In genomic region chr2:30417595-30418165, GRCm38 (mm10) we compare ENCODE assay signal across 9 mouse cellular contexts. TPM values are rescaled to one million over a fixed set of nuclear protein-coding genes. Genes with fewer than 3 reads are reported as not detected.
A peak's percentile ranks its signal among the peaks of the same experiment; 100 is the strongest.
DNase-seq lines count a peak whose midpoint lies in the region; ATAC-seq lines count a peak whose summit lies in the region.
"Had no signal": no experiment of that assay in that cellular context is flagged by ENCODE, and none has a peak within 500 bp of the region (broad histone marks: within the 10 kb centered on the region; RNA-seq: fewer than 3 reads in every experiment).

No protein-coding gene starts in this region.

- no peak for DNase-seq in kidney, adult 18-20 months
- peak; percentile 41 for DNase-seq in MEL-GATA-1-ER (ENCODE audit: extremely low read depth, low read depth)
- DNase-seq in liver, embryonic 13.5 days: peak; percentile 50
- no peak for DNase-seq in gastrocnemius, adult 8-10 months (ENCODE audit: low spot score in 2 of 2)
- no peak for DNase-seq in gastrocnemius, postnatal 4 days (ENCODE audit: low spot score in 2 of 2)
- DNase-seq in urinary bladder, postnatal 4 days (ENCODE audit: low spot score in 2 of 2): no peak
- DNase-seq: cerebellum, adult 9-10 months had no signal

- ATAC-seq in kidney, embryonic 15.5 days (replicated peaks; ENCODE audit: low FRiP score): no peak
- no peak for ATAC-seq in embryonic facial prominence, embryonic 12.5 days (ENCODE audit: insufficient number of reproducible peaks, insufficient read depth, low FRiP score, low TSS enrichment)
- peak; percentile 75 for ATAC-seq in liver, embryonic 13.5 days (ENCODE audit: low read depth)

- no peak overlapping the region for H3K9ac ChIP-seq in kidney, embryonic 15.5 days
- H3K9ac ChIP-seq in embryonic facial prominence, embryonic 12.5 days: no peak overlapping the region
- H3K9ac ChIP-seq in liver, embryonic 13.5 days: peak overlapping the region; percentile 100

- peak overlapping the region; percentile 90 for H3K4me2 ChIP-seq in kidney, embryonic 15.5 days
- H3K4me2 ChIP-seq in embryonic facial prominence, embryonic 12.5 days (replicated peaks): peak overlapping the region; percentile 38; the same call in 1 of the 2 replicates
- peak overlapping the region; percentile 85 for H3K4me2 ChIP-seq in liver, embryonic 13.5 days

- WGBS in kidney, embryonic 15.5 days: 57% methylated on average over 5 of the region's 5 CpGs
- 74% methylated on average over 5 of the region's 5 CpGs for WGBS in embryonic facial prominence, embryonic 12.5 days
- WGBS in liver, embryonic 13.5 days (ENCODE audit: insufficient replicate concordance): 21% methylated on average over 5 of the region's 5 CpGs

- H3K4me1 ChIP-seq in kidney, embryonic 15.5 days: peaks cover 58% of the 10 kb centered on the region
- H3K4me1 ChIP-seq in embryonic facial prominence, embryonic 12.5 days: peaks cover 28% of the 10 kb centered on the region
- H3K4me1 ChIP-seq in liver, embryonic 13.5 days (replicated peaks): peaks cover 69% of the 10 kb centered on the region

- H3K27ac ChIP-seq in kidney, embryonic 15.5 days: peak overlapping the region; percentile 82; the same call in 1 of the 2 replicates
- peak overlapping the region; percentile 92 for H3K27ac ChIP-seq in embryonic facial prominence, embryonic 12.5 days
- H3K27ac ChIP-seq in liver, embryonic 13.5 days: peak overlapping the region; percentile 96

- H3K4me3 ChIP-seq in kidney, embryonic 15.5 days (replicated peaks): peak overlapping the region; percentile 6; the same call in 1 of the 2 replicates
- no peak overlapping the region for H3K4me3 ChIP-seq in embryonic facial prominence, embryonic 12.5 days
- peak overlapping the region; percentile 100 for H3K4me3 ChIP-seq in liver, embryonic 13.5 days (replicated peaks)

- peaks cover 8% of the 10 kb centered on the region for H3K36me3 ChIP-seq in kidney, embryonic 15.5 days
- no peaks in the 10 kb centered on the region for H3K36me3 ChIP-seq in embryonic facial prominence, embryonic 12.5 days
- H3K36me3 ChIP-seq in liver, embryonic 13.5 days: peaks cover 37% of the 10 kb centered on the region

- no peaks in the 10 kb centered on the region for H3K9me3 ChIP-seq in kidney, embryonic 15.5 days (replicated peaks)
- H3K9me3 ChIP-seq in embryonic facial prominence, embryonic 12.5 days: no peaks in the 10 kb centered on the region
- no peaks in the 10 kb centered on the region for H3K9me3 ChIP-seq in liver, embryonic 13.5 days (replicated peaks)

- H3K27me3 ChIP-seq in kidney, embryonic 15.5 days: no peaks in the 10 kb centered on the region
- no peaks in the 10 kb centered on the region for H3K27me3 ChIP-seq in embryonic facial prominence, embryonic 12.5 days
- no peaks in the 10 kb centered on the region for H3K27me3 ChIP-seq in liver, embryonic 13.5 days

RNA-seq across cellular contexts. Expression of gene Ptpa, which starts 1.8 kb away (rescaled TPM):
- polyA plus RNA-seq in kidney, embryonic 15.5 days (2015; fragmentation: Nextera tagmentation; extraction: Ambion mirVana): 162 and 175 TPM in 2 replicates
- polyA plus RNA-seq in embryonic facial prominence, embryonic 12.5 days (2016; fragmentation: Nextera tagmentation; extraction: Ambion mirVana): 140 and 145 TPM in 2 replicates
- polyA plus RNA-seq in liver, embryonic 13.5 days (2015; fragmentation: Nextera tagmentation; extraction: Ambion mirVana): 142 and 147 TPM in 2 replicates
- total RNA-seq in gastrocnemius, adult 8-10 months (2022): 10 to 100 TPM; 55.6 to 70.0 (median 63.9) TPM
- 100 to 1,000 TPM; 122 to 132 TPM for total RNA-seq in gastrocnemius, postnatal 4 days (2021)

RNA-seq across cellular contexts. Expression of gene Crat, which starts 2.1 kb away (rescaled TPM):
- polyA plus RNA-seq in kidney, embryonic 15.5 days (2015; fragmentation: Nextera tagmentation; extraction: Ambion mirVana): 27.2 and 30.9 TPM in 2 replicates
- polyA plus RNA-seq in embryonic facial prominence, embryonic 12.5 days (2016; fragmentation: Nextera tagmentation; extraction: Ambion mirVana): 23.8 and 26.9 TPM in 2 replicates
- polyA plus RNA-seq in liver, embryonic 13.5 days (2015; fragmentation: Nextera tagmentation; extraction: Ambion mirVana): 20.5 and 23.9 TPM in 2 replicates
- 100 to 1,000 TPM; 355 to 420 (median 382) TPM for total RNA-seq in gastrocnemius, adult 8-10 months (2022)
- 100 to 1,000 TPM; 229 to 241 TPM for total RNA-seq in gastrocnemius, postnatal 4 days (2021)

RNA-seq across cellular contexts. Expression of gene Dolpp1, which starts 25.6 kb away (rescaled TPM):
- 36.9 and 37.7 TPM in 2 replicates for polyA plus RNA-seq in kidney, embryonic 15.5 days (2015; fragmentation: Nextera tagmentation; extraction: Ambion mirVana)
- 34.8 and 38.1 TPM in 2 replicates for polyA plus RNA-seq in embryonic facial prominence, embryonic 12.5 days (2016; fragmentation: Nextera tagmentation; extraction: Ambion mirVana)
- polyA plus RNA-seq in liver, embryonic 13.5 days (2015; fragmentation: Nextera tagmentation; extraction: Ambion mirVana): 20.3 and 21.3 TPM in 2 replicates
- 1 to 10 TPM; 3.9 to 4.5 (median 4.1) TPM for total RNA-seq in gastrocnemius, adult 8-10 months (2022)
- total RNA-seq in gastrocnemius, postnatal 4 days (2021): 10 to 100 TPM; 18.3 to 21.1 TPM

RNA-seq across cellular contexts. Expression of gene Miga2, which starts 53.6 kb away (rescaled TPM):
- polyA plus RNA-seq in kidney, embryonic 15.5 days (2015; fragmentation: Nextera tagmentation; extraction: Ambion mirVana): 26.4 and 28.8 TPM in 2 replicates
- 29.6 and 31.0 TPM in 2 replicates for polyA plus RNA-seq in embryonic facial prominence, embryonic 12.5 days (2016; fragmentation: Nextera tagmentation; extraction: Ambion mirVana)
- polyA plus RNA-seq in liver, embryonic 13.5 days (2015; fragmentation: Nextera tagmentation; extraction: Ambion mirVana): 8.5 and 10.0 TPM in 2 replicates
- total RNA-seq in gastrocnemius, adult 8-10 months (2022): 10 to 100 TPM; 13.2 to 29.8 (median 17.4) TPM
- total RNA-seq in gastrocnemius, postnatal 4 days (2021): 10 to 100 TPM; 33.2 to 37.5 TPM

RNA-seq across cellular contexts. Expression of gene Ier5l, which starts 56.3 kb away (rescaled TPM):
- polyA plus RNA-seq in kidney, embryonic 15.5 days (2015; fragmentation: Nextera tagmentation; extraction: Ambion mirVana): 3.3 and 3.5 TPM in 2 replicates
- polyA plus RNA-seq in embryonic facial prominence, embryonic 12.5 days (2016; fragmentation: Nextera tagmentation; extraction: Ambion mirVana): 4.2 and 4.5 TPM in 2 replicates
- polyA plus RNA-seq in liver, embryonic 13.5 days (2015; fragmentation: Nextera tagmentation; extraction: Ambion mirVana): 0.12 and 0.13 TPM in 2 replicates
- 1 to 10 TPM in 3 of 4 experiments, under 1 TPM in 1; 0.96 to 1.7 (median 1.4) TPM for total RNA-seq in gastrocnemius, adult 8-10 months (2022)
- total RNA-seq in gastrocnemius, postnatal 4 days (2021): 1 to 10 TPM; 8.2 to 8.9 TPM

Comparison
In these comparisons a context has a peak if more than half of its experiments do, and no peak if none do; other contexts are left out.
1. H3K4me2 ChIP-seq: peak in every context shown above with its lines; median percentile 90 in kidney, embryonic 15.5 days; 85 in liver, embryonic 13.5 days; 38 in embryonic facial prominence, embryonic 12.5 days.
2. DNase-seq: peak in MEL-GATA-1-ER (single experiment) and liver, embryonic 13.5 days (single experiment); none in kidney, adult 18-20 months (single experiment), gastrocnemius, adult 8-10 months (0 of 2), gastrocnemius, postnatal 4 days (0 of 2) and urinary bladder, postnatal 4 days (0 of 2).
3. Peak in every context shown above with its lines, with median percentiles within 50 percentile points of each other: H3K27ac ChIP-seq.